Mouse (Mus musculus) stomach, postnatal 0 days (tissue): ENCODE results near the gene Znrf3.

ENCODE experiments used
- CTCF ChIP-seq: IDR thresholded peaks from 2 replicates; pipeline ENCODE4 v1.5.1; 2016; ENCODE audit warnings: antibody characterized with exemption, low read depth, mild to moderate bottlenecking, moderate library complexity
- EP300 ChIP-seq: optimal IDR thresholded peaks from 2 replicates; pipeline ENCODE3; 2016; ENCODE audit warnings: antibody characterized with exemption

DNA sequence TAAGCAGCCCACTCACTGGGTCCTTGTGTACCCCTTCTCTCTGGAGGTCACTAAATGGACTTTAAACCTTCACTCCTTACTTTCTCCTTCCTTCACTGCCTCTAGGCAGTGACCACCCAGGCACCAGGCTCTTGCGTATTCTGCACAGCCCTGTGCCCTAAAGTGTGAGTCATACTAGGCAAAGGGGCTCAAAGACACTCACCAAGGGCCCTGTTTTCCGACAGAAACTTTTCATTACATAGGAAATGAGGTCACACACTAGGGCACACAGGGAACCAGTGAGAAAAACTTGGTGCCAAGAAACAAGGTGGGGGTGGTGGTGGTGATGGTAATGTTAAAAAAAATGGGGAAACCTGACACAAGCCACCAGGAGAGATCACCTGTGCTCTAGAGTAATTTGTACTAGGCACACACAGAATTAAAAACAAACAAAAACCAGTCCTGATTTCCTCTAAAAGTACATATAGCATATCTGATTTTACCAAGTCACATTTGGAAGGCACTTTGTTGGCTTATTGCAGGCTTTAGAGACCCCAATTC lies 148.0 kb downstream of the Znrf3 start:
- TF ChIP-seq CTCF, result no peak
- TF ChIP-seq EP300, result no peak
